Mouse (Mus musculus): ENCODE measurements around the gene Actr3b.

GRCm38 (mm10) chr5:25831624-25832023, 71.8 kb downstream of the Actr3b start:
- peak; percentile 37; the same call in 1 of the 2 replicates for TF ChIP-seq CTCF (IDR thresholded peaks at IDR 0.05; ENCODE audit: control insufficient read depth, insufficient read depth, insufficient replicate concordance, low read depth, low read length)
- TF ChIP-seq POLR2A (IDR thresholded peaks at IDR 0.05; ENCODE audit: control insufficient read depth, low read depth, low read length) = no peak

All from testis, adult 2 months (tissue).